Mouse (Mus musculus) cerebellum, postnatal 14 days (tissue): ENCODE results near the gene Cacna2d1.

Experiments used
- DNase-seq, 2 experiments: peaks; one replicate each; pipeline ENCODE4 v3.0.0; 2021; ENCODE audit warnings: mixed read lengths in 2 of 2

Gene Cacna2d1

DNA sequence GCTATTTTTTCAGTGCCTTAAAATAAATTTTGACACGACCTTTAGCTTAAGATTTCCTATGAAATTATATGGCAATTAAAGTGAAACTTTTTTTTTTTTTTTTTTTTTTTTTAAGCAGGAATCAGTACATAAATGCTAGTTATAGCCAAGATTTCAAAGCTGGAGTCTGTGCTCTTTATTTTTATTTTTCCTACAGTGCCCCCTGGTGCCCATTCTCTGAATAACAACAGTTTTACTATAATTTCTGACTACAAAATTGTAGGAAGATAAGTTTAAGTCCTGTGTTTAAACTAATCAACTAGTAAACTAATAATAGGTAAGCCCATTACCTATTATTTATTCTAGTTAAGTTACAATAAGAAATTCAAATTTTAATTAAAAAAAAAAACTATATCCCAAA, 358.7 kb downstream of the Cacna2d1 start:
- peak; percentile 77 to 80 for DNase-seq

- DNase-seq: no peak
Measured at GRCm38 (mm10) chr5:16293825-16294224, 359.3 kb downstream of the Cacna2d1 start.

DNA sequence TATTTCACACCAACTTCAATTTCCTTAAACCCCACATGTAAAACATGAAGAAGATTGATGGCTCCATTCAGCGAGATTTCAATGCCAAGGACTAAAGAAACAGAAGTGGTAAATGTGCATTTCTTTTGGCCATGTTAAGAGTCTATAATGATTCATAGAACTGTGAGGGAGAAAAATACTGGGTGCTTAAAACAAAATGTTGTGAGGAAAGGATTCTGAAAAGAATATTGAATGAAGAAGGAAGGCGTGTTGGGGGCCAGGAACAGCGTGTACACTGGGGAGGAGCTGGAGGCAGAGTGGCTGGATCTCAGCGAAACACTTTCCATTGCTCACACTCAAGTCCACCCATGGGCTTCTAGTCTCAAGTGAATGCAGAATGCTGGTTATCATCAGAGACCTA, 360.2 kb downstream of the Cacna2d1 start:
- DNase-seq: no peak

GRCm38 (mm10) chr5:16297170-16297771, 362.8 kb downstream of the Cacna2d1 start:
- no peak for DNase-seq

GRCm38 (mm10) chr5:16299631-16300030, 365.1 kb downstream of the Cacna2d1 start:
- DNase-seq: no peak

DNA sequence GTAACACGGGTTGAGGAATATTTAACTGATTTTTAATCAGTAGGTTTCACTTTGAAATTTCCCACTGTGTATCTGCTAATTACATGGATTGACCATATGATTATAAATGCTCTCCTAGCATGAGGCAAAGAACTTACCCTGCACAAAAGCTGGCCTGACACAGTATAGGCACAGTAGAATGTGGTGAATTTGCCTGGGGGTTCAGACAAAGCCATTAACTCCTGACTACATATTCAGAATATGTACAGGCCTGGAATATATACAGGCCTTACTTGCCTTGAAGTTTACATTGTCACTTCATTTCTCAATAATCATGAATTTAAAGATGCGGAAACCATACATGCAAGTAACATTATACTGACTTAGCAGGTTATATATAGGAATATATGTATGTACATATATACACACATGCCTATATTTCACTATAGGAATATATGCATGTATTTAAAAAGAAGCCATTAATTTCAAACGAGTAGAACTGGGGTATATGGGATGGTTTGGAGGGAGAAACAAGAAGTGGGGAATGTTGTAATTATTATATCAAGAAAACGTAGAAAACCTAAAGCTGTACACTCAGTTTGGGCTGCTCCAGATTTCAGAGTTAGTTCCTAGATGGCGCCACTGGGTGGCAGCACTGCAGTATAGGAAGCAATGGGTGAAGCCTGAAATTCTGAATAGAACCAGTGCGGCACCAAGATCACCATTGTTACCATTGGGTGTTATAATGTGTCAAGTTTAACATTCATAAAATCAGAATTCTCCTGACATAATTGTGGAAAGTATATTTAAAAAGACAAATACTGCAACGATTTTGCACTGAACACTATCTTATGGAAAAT, 374.9 kb downstream of the Cacna2d1 start:
- peak; percentile 81 to 84 for DNase-seq

DNA sequence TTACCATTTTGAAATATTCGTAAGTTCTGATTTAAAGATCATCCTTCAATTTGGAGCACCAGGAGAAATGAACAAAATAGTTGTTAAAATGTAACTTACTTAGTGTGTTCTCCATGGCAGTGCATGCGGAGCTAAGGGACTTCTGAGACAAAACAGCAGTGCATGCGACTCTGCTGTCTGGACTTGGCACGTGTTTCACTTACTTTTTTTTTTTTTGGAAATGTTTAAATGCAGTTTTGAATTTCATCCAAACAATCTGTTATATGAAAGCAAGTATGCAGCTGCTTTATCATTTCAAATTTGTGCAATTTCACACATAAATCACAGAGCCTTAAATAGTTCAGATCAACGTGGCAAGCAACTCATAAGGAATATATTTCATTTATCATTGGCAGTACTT, 379.8 kb downstream of the Cacna2d1 start:
- no peak for DNase-seq

- no peak for DNase-seq
Measured at GRCm38 (mm10) chr5:16315983-16316390, 381.5 kb downstream of the Cacna2d1 start.

DNA sequence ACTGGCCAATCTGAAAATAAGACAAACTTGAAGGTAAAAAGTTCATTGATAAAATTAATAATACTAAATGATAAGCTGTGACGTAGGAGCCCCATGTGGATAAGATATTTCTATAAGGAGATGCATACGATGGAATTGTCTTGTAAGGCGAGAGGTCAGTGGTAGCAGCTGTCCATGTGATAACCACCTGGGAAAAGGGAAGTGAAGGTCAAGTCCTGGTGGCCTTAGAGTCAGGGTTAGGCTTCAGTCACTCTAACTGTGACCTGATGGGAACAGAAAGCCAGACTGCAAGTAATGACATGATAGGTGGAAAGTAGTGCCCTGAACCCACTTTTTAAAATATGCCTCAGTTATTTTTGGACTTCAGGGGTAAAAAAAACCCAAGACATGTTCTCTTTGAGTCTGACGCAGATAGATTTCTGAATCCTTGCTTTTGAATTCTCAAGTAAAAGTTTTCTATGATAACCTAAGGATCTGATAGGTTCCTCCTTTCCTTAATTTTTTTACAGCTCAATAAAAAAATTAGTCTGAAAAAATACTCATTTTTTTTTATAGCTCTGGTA, 383.3 kb downstream of the Cacna2d1 start:
- no peak for DNase-seq

DNA sequence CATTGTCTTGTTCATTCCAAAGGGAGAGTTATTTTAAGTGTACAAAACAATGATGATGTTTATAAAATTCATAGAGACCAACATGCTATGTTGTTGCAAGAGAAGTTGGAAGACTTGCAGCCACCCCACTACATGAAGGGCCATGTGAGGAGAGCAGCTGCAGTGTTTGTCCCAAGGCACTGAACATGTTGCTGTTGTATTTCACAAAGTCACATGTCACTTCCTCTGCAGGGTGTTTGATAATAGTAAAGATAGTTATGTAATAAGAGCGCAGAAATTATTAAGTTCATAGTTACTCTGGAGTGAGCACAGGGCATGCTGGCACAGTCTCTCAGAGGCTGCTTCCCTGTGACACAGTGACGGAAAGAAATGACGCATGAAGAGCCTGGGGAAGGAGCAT, 392.1 kb downstream of the Cacna2d1 start:
- no peak for DNase-seq

DNA sequence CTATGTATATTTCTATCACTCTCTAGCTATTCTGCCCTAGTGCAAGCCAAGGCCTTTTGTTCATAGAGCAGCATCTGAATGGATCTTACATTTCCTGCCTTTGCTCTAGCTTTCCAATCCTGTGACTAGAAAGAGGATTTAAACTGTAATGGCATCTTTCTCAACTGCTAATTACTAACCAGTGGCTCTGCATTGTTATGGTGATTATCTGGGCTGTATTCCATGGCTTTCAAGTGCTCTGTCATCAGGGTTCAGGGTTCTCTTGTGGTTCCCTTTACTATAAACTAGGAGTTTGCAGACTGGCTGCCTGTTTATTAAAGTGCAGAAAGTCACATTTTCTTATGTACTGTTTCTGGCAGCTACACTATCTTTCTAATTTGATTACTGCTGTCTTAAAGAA, 410.9 kb downstream of the Cacna2d1 start:
- DNase-seq: no peak

DNA sequence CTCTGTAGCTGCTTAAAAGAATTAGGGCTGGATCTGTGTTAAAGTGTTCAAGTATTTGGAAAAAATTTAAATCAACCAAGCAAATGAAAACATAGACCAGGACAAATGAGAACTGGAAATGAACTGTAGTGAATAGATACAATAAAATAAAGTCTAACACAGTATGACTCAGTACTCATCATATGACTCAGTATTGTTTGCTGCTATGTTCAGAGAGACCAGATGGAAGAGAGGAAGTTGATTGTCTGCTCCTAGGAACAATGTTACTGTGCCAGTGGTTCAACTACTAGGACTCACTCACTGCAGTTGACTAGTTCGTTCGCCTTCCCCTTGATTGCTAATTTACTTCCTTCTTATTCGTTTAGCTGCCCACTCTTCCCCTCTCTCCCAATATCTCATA, 421.3 kb downstream of the Cacna2d1 start:
- no peak for DNase-seq

DNA sequence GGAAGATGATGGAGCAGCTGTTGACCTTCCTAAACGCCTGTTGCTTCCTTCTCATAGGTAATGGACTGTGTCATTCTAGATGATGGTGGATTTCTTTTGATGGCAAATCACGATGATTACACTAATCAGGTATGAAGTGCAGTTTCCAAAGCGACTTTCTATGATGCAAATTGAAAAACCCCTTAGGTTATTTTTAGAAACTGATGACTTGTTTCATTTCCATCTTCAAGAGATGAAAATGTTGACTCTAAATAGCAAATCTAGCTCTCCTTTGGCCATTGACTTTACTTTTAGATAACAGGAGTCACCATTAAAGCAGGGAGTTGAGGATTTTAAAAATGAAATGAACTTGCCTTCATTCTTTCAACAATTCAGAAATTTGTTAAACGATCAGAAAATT, 423.2 kb downstream of the Cacna2d1 start:
- no peak for DNase-seq

- DNase-seq: no peak
Measured at GRCm38 (mm10) chr5:16362076-16362475, 427.6 kb downstream of the Cacna2d1 start.

GRCm38 (mm10) chr5:16363171-16363570, 428.7 kb downstream of the Cacna2d1 start:
- no peak for DNase-seq

- DNase-seq: no peak
Measured at GRCm38 (mm10) chr5:16370706-16371105, 436.2 kb downstream of the Cacna2d1 start.

- peak; percentile 70 to 71 for DNase-seq
Measured at GRCm38 (mm10) chr5:16373966-16374365, 439.5 kb downstream of the Cacna2d1 start.

GRCm38 (mm10) chr5:16376329-16376908, 441.9 kb downstream of the Cacna2d1 start:
- DNase-seq: no peak

GRCm38 (mm10) chr5:16410011-16410410, 475.5 kb downstream of the Cacna2d1 start:
- no peak for DNase-seq

- DNase-seq: no peak
Measured at GRCm38 (mm10) chr5:16414693-16415092, 480.2 kb downstream of the Cacna2d1 start.

DNA sequence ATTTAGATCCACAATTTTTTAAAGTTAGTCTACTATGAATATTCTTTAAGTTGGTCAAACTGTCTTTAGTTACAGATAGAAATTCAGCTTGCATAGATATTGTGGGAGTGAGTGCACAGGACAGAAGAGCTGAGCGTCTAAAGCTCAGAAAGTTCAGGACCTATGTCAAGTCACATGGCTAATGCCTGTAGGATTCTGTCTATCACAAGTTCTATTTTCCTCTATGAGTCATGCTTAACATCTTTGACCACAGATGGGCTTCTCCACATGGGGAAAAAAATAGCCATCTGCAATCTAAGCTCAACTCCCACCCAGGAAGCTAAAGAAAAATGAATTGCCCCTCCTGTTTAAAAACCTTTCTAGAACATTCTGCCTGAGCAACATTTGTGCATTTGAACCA, 483.5 kb downstream of the Cacna2d1 start:
- no peak for DNase-seq

GRCm38 (mm10) chr5:16418504-16418903, 484.0 kb downstream of the Cacna2d1 start:
- no peak for DNase-seq
